Mouse (Mus musculus): Measurements from ENCODE around the gene Acly. TPM values are rescaled to one million over a fixed set of nuclear protein-coding genes. Genes with fewer than 3 reads are reported as not detected.

The Acly gene
- total and polyA plus RNA-seq, 3 experiments, result 86.9 to 206 (median 139) TPM

GRCm38 (mm10) chr11:100437901-100438300, 89.9 kb downstream of the Acly start:
- DNase-seq (ENCODE audit: low spot score) (no peak), ATAC-seq (ENCODE audit: extremely low read depth, insufficient number of reproducible peaks, low FRiP score, poor library complexity, severe bottlenecking) (no peak)
- TF ChIP-seq CTCF (IDR thresholded peaks at IDR 0.05; ENCODE audit: low read depth, low read length) (no peak), POLR2AphosphoS5 (IDR thresholded peaks at IDR 0.05; ENCODE audit: insufficient replicate concordance, low read depth, low read length) (no peak), GATA1 (IDR thresholded peaks at IDR 0.05; ENCODE audit: borderline replicate concordance, low read length) (no peak), TAL1 (conservative IDR thresholded peaks at IDR 0.05; ENCODE audit: low read depth, low read length) (no peak), GATA2 (IDR thresholded peaks at IDR 0.05; ENCODE audit: borderline replicate concordance, low read depth, low read length) (no peak)
- no peaks in the 10 kb centered on the region for H3K9me3 ChIP-seq (replicated peaks)
- H3K36me3 ChIP-seq (replicated peaks), result peaks cover 55% of the 10 kb centered on the region
- H3K27me3 ChIP-seq (ENCODE audit: insufficient read depth, low read length), result peaks cover 7% of the 10 kb centered on the region; the same call in 1 of the 2 replicates
- peaks cover 25% of the 10 kb centered on the region for H3K4me1 ChIP-seq (ENCODE audit: insufficient read depth, low read depth, low read length)
- no peak overlapping the region for H3K4me3 ChIP-seq (ENCODE audit: low read depth, low read length)

- DNase-seq (ENCODE audit: low spot score) (no peak), ATAC-seq (ENCODE audit: extremely low read depth, insufficient number of reproducible peaks, low FRiP score, poor library complexity, severe bottlenecking) (no peak)
- Histone ChIP-seq H3K36me3 (replicated peaks) (peaks cover 68% of the 10 kb centered on the region), H3K4me3 (ENCODE audit: low read depth, low read length) (no peak overlapping the region), H3K4me1 (ENCODE audit: insufficient read depth, low read depth, low read length) (peaks cover 21% of the 10 kb centered on the region), H3K9me3 (replicated peaks) (no peaks in the 10 kb centered on the region), H3K27me3 (ENCODE audit: insufficient read depth, low read length) (peaks cover 8% of the 10 kb centered on the region; the same call in 1 of the 2 replicates)
- TF ChIP-seq CTCF (IDR thresholded peaks at IDR 0.05; ENCODE audit: low read depth, low read length), result no peak
- TF ChIP-seq GATA2 (IDR thresholded peaks at IDR 0.05; ENCODE audit: borderline replicate concordance, low read depth, low read length), result no peak
- no peak for TF ChIP-seq POLR2AphosphoS5 (IDR thresholded peaks at IDR 0.05; ENCODE audit: insufficient replicate concordance, low read depth, low read length)
- TF ChIP-seq GATA1 (IDR thresholded peaks at IDR 0.05; ENCODE audit: borderline replicate concordance, low read length), result no peak
- no peak for TF ChIP-seq TAL1 (conservative IDR thresholded peaks at IDR 0.05; ENCODE audit: low read depth, low read length)
Observed at GRCm38 (mm10) chr11:100435678-100436246, 92.0 kb downstream of the Acly start.

GRCm38 (mm10) chr11:100432002-100432401, 95.8 kb downstream of the Acly start:
- peaks cover 8% of the 10 kb centered on the region for H3K4me1 ChIP-seq (ENCODE audit: insufficient read depth, low read depth, low read length)
- no peaks in the 10 kb centered on the region for H3K9me3 ChIP-seq (replicated peaks)
- TF ChIP-seq TAL1 (conservative IDR thresholded peaks at IDR 0.05; ENCODE audit: low read depth, low read length), result no peak
- TF ChIP-seq GATA1 (IDR thresholded peaks at IDR 0.05; ENCODE audit: borderline replicate concordance, low read length), result no peak
- TF ChIP-seq CTCF (IDR thresholded peaks at IDR 0.05; ENCODE audit: low read depth, low read length), result no peak
- no peak for TF ChIP-seq POLR2AphosphoS5 (IDR thresholded peaks at IDR 0.05; ENCODE audit: insufficient replicate concordance, low read depth, low read length)
- TF ChIP-seq GATA2 (IDR thresholded peaks at IDR 0.05; ENCODE audit: borderline replicate concordance, low read depth, low read length), result no peak
- no peak for DNase-seq (ENCODE audit: low spot score)
- ATAC-seq (ENCODE audit: extremely low read depth, insufficient number of reproducible peaks, low FRiP score, poor library complexity, severe bottlenecking), result no peak
- H3K27me3 ChIP-seq (ENCODE audit: insufficient read depth, low read length), result peaks cover 14% of the 10 kb centered on the region; the same call in 1 of the 2 replicates
- peaks cover 66% of the 10 kb centered on the region for H3K36me3 ChIP-seq (replicated peaks)
- H3K4me3 ChIP-seq (ENCODE audit: low read depth, low read length), result no peak overlapping the region

GRCm38 (mm10) chr11:100430052-100430451, 97.7 kb downstream of the Acly start:
- no peak for DNase-seq (ENCODE audit: low spot score)
- no peak overlapping the region for H3K4me3 ChIP-seq (ENCODE audit: low read depth, low read length)
- peaks cover 14% of the 10 kb centered on the region; the same call in 1 of the 2 replicates for H3K27me3 ChIP-seq (ENCODE audit: insufficient read depth, low read length)
- no peaks in the 10 kb centered on the region for H3K9me3 ChIP-seq (replicated peaks)
- TF ChIP-seq POLR2AphosphoS5 (IDR thresholded peaks at IDR 0.05; ENCODE audit: insufficient replicate concordance, low read depth, low read length), result no peak
- no peak for TF ChIP-seq GATA1 (IDR thresholded peaks at IDR 0.05; ENCODE audit: borderline replicate concordance, low read length)
- no peak for TF ChIP-seq CTCF (IDR thresholded peaks at IDR 0.05; ENCODE audit: low read depth, low read length)
- H3K36me3 ChIP-seq (replicated peaks), result peaks cover 46% of the 10 kb centered on the region
- ATAC-seq (ENCODE audit: extremely low read depth, insufficient number of reproducible peaks, low FRiP score, poor library complexity, severe bottlenecking), result no peak
- H3K4me1 ChIP-seq (ENCODE audit: insufficient read depth, low read depth, low read length), result peaks cover 15% of the 10 kb centered on the region

GRCm38 (mm10) chr11:100428612-100429199, 99.1 kb downstream of the Acly start:
- no peak for ATAC-seq (ENCODE audit: extremely low read depth, insufficient number of reproducible peaks, low FRiP score, poor library complexity, severe bottlenecking)
- peaks cover 16% of the 10 kb centered on the region; the same call in 1 of the 2 replicates for H3K27me3 ChIP-seq (ENCODE audit: insufficient read depth, low read length)

GRCm38 (mm10) chr11:100426820-100427219, 101.0 kb downstream of the Acly start:
- TF ChIP-seq CTCF (IDR thresholded peaks at IDR 0.05; ENCODE audit: low read depth, low read length), result no peak
- TF ChIP-seq TAL1 (conservative IDR thresholded peaks at IDR 0.05; ENCODE audit: low read depth, low read length), result no peak
- no peak for TF ChIP-seq GATA2 (IDR thresholded peaks at IDR 0.05; ENCODE audit: borderline replicate concordance, low read depth, low read length)
- TF ChIP-seq GATA1 (IDR thresholded peaks at IDR 0.05; ENCODE audit: borderline replicate concordance, low read length), result no peak
- no peak for TF ChIP-seq POLR2AphosphoS5 (IDR thresholded peaks at IDR 0.05; ENCODE audit: insufficient replicate concordance, low read depth, low read length)
- H3K9me3 ChIP-seq (replicated peaks), result no peaks in the 10 kb centered on the region
- H3K4me3 ChIP-seq (ENCODE audit: low read depth, low read length), result no peak overlapping the region
- no peak for DNase-seq (ENCODE audit: low spot score)
- H3K36me3 ChIP-seq (replicated peaks), result peaks cover 25% of the 10 kb centered on the region
- H3K4me1 ChIP-seq (ENCODE audit: insufficient read depth, low read depth, low read length), result peaks cover 12% of the 10 kb centered on the region
- no peak for ATAC-seq (ENCODE audit: extremely low read depth, insufficient number of reproducible peaks, low FRiP score, poor library complexity, severe bottlenecking)
- H3K27me3 ChIP-seq (ENCODE audit: insufficient read depth, low read length), result peaks cover 29% of the 10 kb centered on the region

More at GRCm38 (mm10) chr11:100428612-100429199, 99.1 kb downstream of the Acly start:
- DNase-seq (ENCODE audit: low spot score), result no peak
- H3K4me1 ChIP-seq (ENCODE audit: insufficient read depth, low read depth, low read length), result peaks cover 12% of the 10 kb centered on the region
- no peaks in the 10 kb centered on the region for H3K9me3 ChIP-seq (replicated peaks)
- peaks cover 39% of the 10 kb centered on the region for H3K36me3 ChIP-seq (replicated peaks)
- TF ChIP-seq GATA1 (IDR thresholded peaks at IDR 0.05; ENCODE audit: borderline replicate concordance, low read length) (no peak), POLR2AphosphoS5 (IDR thresholded peaks at IDR 0.05; ENCODE audit: insufficient replicate concordance, low read depth, low read length) (no peak), TAL1 (conservative IDR thresholded peaks at IDR 0.05; ENCODE audit: low read depth, low read length) (no peak), CTCF (IDR thresholded peaks at IDR 0.05; ENCODE audit: low read depth, low read length) (no peak), GATA2 (IDR thresholded peaks at IDR 0.05; ENCODE audit: borderline replicate concordance, low read depth, low read length) (no peak)
- no peak overlapping the region for H3K4me3 ChIP-seq (ENCODE audit: low read depth, low read length)

Other genes starting within 250 kb of the Acly start
Only the 20 nearest of the 21 such genes appear.
- 916 and 1,324 TPM in 2 replicates for gene Eif1, start 208.1 kb downstream of the Acly start, total RNA-seq (2014; fragmentation: Nextera tagmentation)
- 235 and 344 TPM in 2 replicates for gene Eif1, start 208.1 kb downstream of the Acly start, total RNA-seq (2017)
- 514 and 548 TPM in 2 replicates for gene Eif1, start 208.1 kb downstream of the Acly start, polyA plus RNA-seq (2012)
- gene Gast, start 193.6 kb downstream of the Acly start, total RNA-seq (2014; fragmentation: Nextera tagmentation), result not detected in 2 replicates
- not detected in 2 replicates for gene Gast, start 193.6 kb downstream of the Acly start, total RNA-seq (2017)
- not detected in 2 replicates for gene Gast, start 193.6 kb downstream of the Acly start, polyA plus RNA-seq (2012)
- gene Hap1, start 171.9 kb downstream of the Acly start, total RNA-seq (2014; fragmentation: Nextera tagmentation), result not detected in 2 replicates
- 0.05 TPM in 1 of 2 replicates, not detected in the other for gene Hap1, start 171.9 kb downstream of the Acly start, total RNA-seq (2017)
- gene Hap1, start 171.9 kb downstream of the Acly start, polyA plus RNA-seq (2012), result not detected in 2 replicates
- gene Jup, start 130.2 kb downstream of the Acly start, total RNA-seq (2014; fragmentation: Nextera tagmentation), result not detected in 2 replicates
- 0.33 and 0.58 TPM in 2 replicates for gene Jup, start 130.2 kb downstream of the Acly start, total RNA-seq (2017)
- gene Jup, start 130.2 kb downstream of the Acly start, polyA plus RNA-seq (2012), result not detected in 2 replicates
- not detected in 2 replicates for gene P3h4, start 113.2 kb downstream of the Acly start, total RNA-seq (2014; fragmentation: Nextera tagmentation)
- gene P3h4, start 113.2 kb downstream of the Acly start, total RNA-seq (2017), result 0.06 TPM in 1 of 2 replicates, not detected in the other
- gene P3h4, start 113.2 kb downstream of the Acly start, polyA plus RNA-seq (2012), result not detected in 2 replicates
- not detected in 2 replicates for gene Fkbp10, start 112.3 kb downstream of the Acly start, total RNA-seq (2014; fragmentation: Nextera tagmentation)
- 0.55 TPM in 1 of 2 replicates, not detected in the other for gene Fkbp10, start 112.3 kb downstream of the Acly start, total RNA-seq (2017)
- gene Fkbp10, start 112.3 kb downstream of the Acly start, polyA plus RNA-seq (2012), result not detected in 2 replicates
- gene Nt5c3b, start 86.2 kb downstream of the Acly start, total RNA-seq (2014; fragmentation: Nextera tagmentation), result 13.3 and 18.9 TPM in 2 replicates
- 19.1 and 19.6 TPM in 2 replicates for gene Nt5c3b, start 86.2 kb downstream of the Acly start, total RNA-seq (2017)
- gene Nt5c3b, start 86.2 kb downstream of the Acly start, polyA plus RNA-seq (2012), result 41.2 and 49.0 TPM in 2 replicates
- gene Klhl10, start 86.1 kb downstream of the Acly start, total RNA-seq (2014; fragmentation: Nextera tagmentation), result 0.83 and 2.2 TPM in 2 replicates
- gene Klhl10, start 86.1 kb downstream of the Acly start, total RNA-seq (2017), result 0.23 and 0.98 TPM in 2 replicates
- not detected in 2 replicates for gene Klhl10, start 86.1 kb downstream of the Acly start, polyA plus RNA-seq (2012)
- gene Klhl11, start 55.3 kb downstream of the Acly start, total RNA-seq (2014; fragmentation: Nextera tagmentation), result 22.4 and 28.3 TPM in 2 replicates
- gene Klhl11, start 55.3 kb downstream of the Acly start, total RNA-seq (2017), result 23.4 and 27.5 TPM in 2 replicates
- 2.9 and 3.4 TPM in 2 replicates for gene Klhl11, start 55.3 kb downstream of the Acly start, polyA plus RNA-seq (2012)
- gene Ttc25, start 17.6 kb upstream of the Acly start, total RNA-seq (2014; fragmentation: Nextera tagmentation), result 0.49 TPM in 1 of 2 replicates, not detected in the other
- gene Ttc25, start 17.6 kb upstream of the Acly start, total RNA-seq (2017), result 0.17 and 0.60 TPM in 2 replicates
- 0.09 and 0.21 TPM in 2 replicates for gene Ttc25, start 17.6 kb upstream of the Acly start, polyA plus RNA-seq (2012)
- 1.1 and 2.7 TPM in 2 replicates for gene Cnp, start 46.9 kb upstream of the Acly start, total RNA-seq (2014; fragmentation: Nextera tagmentation)
- gene Cnp, start 46.9 kb upstream of the Acly start, total RNA-seq (2017), result 4.8 and 5.9 TPM in 2 replicates
- 5.1 and 5.9 TPM in 2 replicates for gene Cnp, start 46.9 kb upstream of the Acly start, polyA plus RNA-seq (2012)
- gene Nkiras2, start 91.2 kb upstream of the Acly start, total RNA-seq (2014; fragmentation: Nextera tagmentation), result 47.6 and 54.9 TPM in 2 replicates
- 18.4 and 22.7 TPM in 2 replicates for gene Nkiras2, start 91.2 kb upstream of the Acly start, total RNA-seq (2017)
- 36.1 and 40.4 TPM in 2 replicates for gene Nkiras2, start 91.2 kb upstream of the Acly start, polyA plus RNA-seq (2012)
- gene Dnajc7, start 92.2 kb upstream of the Acly start, total RNA-seq (2014; fragmentation: Nextera tagmentation), result 234 and 254 TPM in 2 replicates
- 142 and 151 TPM in 2 replicates for gene Dnajc7, start 92.2 kb upstream of the Acly start, total RNA-seq (2017)
- gene Dnajc7, start 92.2 kb upstream of the Acly start, polyA plus RNA-seq (2012), result 98.8 and 140 TPM in 2 replicates
- gene Zfp385c, start 164.5 kb upstream of the Acly start, total RNA-seq (2014; fragmentation: Nextera tagmentation), result not detected in 2 replicates
- gene Zfp385c, start 164.5 kb upstream of the Acly start, total RNA-seq (2017), result 0.11 and 0.23 TPM in 2 replicates
- gene Zfp385c, start 164.5 kb upstream of the Acly start, polyA plus RNA-seq (2012), result not detected in 2 replicates
- gene Dhx58, start 176.3 kb upstream of the Acly start, total RNA-seq (2014; fragmentation: Nextera tagmentation), result 1.4 and 2.0 TPM in 2 replicates
- 4.2 and 4.7 TPM in 2 replicates for gene Dhx58, start 176.3 kb upstream of the Acly start, total RNA-seq (2017)
- gene Dhx58, start 176.3 kb upstream of the Acly start, polyA plus RNA-seq (2012), result 2.6 TPM in 2 replicates
- gene Kat2a, start 184.5 kb upstream of the Acly start, total RNA-seq (2014; fragmentation: Nextera tagmentation), result 46.8 and 47.0 TPM in 2 replicates
- 17.9 and 18.8 TPM in 2 replicates for gene Kat2a, start 184.5 kb upstream of the Acly start, total RNA-seq (2017)
- 93.4 and 94.2 TPM in 2 replicates for gene Kat2a, start 184.5 kb upstream of the Acly start, polyA plus RNA-seq (2012)
- 2.4 TPM in 1 of 2 replicates, not detected in the other for gene Hspb9, start 185.8 kb upstream of the Acly start, total RNA-seq (2014; fragmentation: Nextera tagmentation)
- gene Hspb9, start 185.8 kb upstream of the Acly start, total RNA-seq (2017), result 0.22 and 0.35 TPM in 2 replicates
- gene Hspb9, start 185.8 kb upstream of the Acly start, polyA plus RNA-seq (2012), result 0.55 and 0.61 TPM in 2 replicates
- gene Rab5c, start 210.2 kb upstream of the Acly start, total RNA-seq (2014; fragmentation: Nextera tagmentation), result 181 and 202 TPM in 2 replicates
- gene Rab5c, start 210.2 kb upstream of the Acly start, total RNA-seq (2017), result 153 and 173 TPM in 2 replicates
- gene Rab5c, start 210.2 kb upstream of the Acly start, polyA plus RNA-seq (2012), result 362 and 429 TPM in 2 replicates
- not detected in 2 replicates for gene Kcnh4, start 231.9 kb upstream of the Acly start, total RNA-seq (2014; fragmentation: Nextera tagmentation)
- not detected in 2 replicates for gene Kcnh4, start 231.9 kb upstream of the Acly start, total RNA-seq (2017)
- not detected in 2 replicates for gene Kcnh4, start 231.9 kb upstream of the Acly start, polyA plus RNA-seq (2012)
- gene Hcrt, start 234.9 kb upstream of the Acly start, total RNA-seq (2014; fragmentation: Nextera tagmentation), result not detected in 2 replicates
- not detected in 2 replicates for gene Hcrt, start 234.9 kb upstream of the Acly start, total RNA-seq (2017)
- gene Hcrt, start 234.9 kb upstream of the Acly start, polyA plus RNA-seq (2012), result not detected in 2 replicates